Mouse (Mus musculus) forebrain, embryonic 15.5 days (tissue): ENCODE results near the gene Cenpv. TPM values are rescaled to one million over a fixed set of nuclear protein-coding genes. Genes with fewer than 3 reads are reported as not detected.

Experiments used
- ATAC-seq: fragments of 200-750 bp; cut with Nextera tagmentation; replicated peaks from 2 replicates; pipeline ENCODE4 v1.8.0; 2017; ENCODE audit warnings: mild to moderate bottlenecking, moderate TSS enrichment, moderate library complexity
- H3K27ac ChIP-seq: fragments of 300-500 bp; sonication (generic); replicated peaks from 2 replicates; pipeline ENCODE4 v1.5.1; 2015; ENCODE audit warnings: mild to moderate bottlenecking, inconsistent platforms
- H3K27me3 ChIP-seq: fragments of 300-500 bp; sonication (generic); 2 replicates; pipeline ENCODE4 v1.6.1; 2015; ENCODE audit warnings: inconsistent platforms
- H3K36me3 ChIP-seq: fragments of 300-500 bp; sonication (generic); 2 replicates; pipeline ENCODE4 v1.6.1; 2015; ENCODE audit warnings: mild to moderate bottlenecking, inconsistent platforms
- H3K4me1 ChIP-seq: fragments of 300-500 bp; sonication (generic); 2 replicates; pipeline ENCODE4 v1.6.1; 2015; ENCODE audit warnings: inconsistent platforms
- H3K4me2 ChIP-seq: fragments of 300-500 bp; sonication (generic); replicated peaks from 2 replicates; pipeline ENCODE4 v1.6.1; 2015; ENCODE audit warnings: mild to moderate bottlenecking, inconsistent platforms
- H3K4me3 ChIP-seq: fragments of 300-500 bp; sonication (generic); 2 replicates; pipeline ENCODE4 v1.5.1; 2015; ENCODE audit warnings: mild to moderate bottlenecking, inconsistent platforms
- H3K9ac ChIP-seq: fragments of 300-500 bp; sonication (generic); replicated peaks from 2 replicates; pipeline ENCODE4 v1.6.1; 2015; ENCODE audit warnings: mild to moderate bottlenecking, inconsistent platforms
- H3K9me3 ChIP-seq: fragments of 300-500 bp; sonication (generic); 2 replicates; pipeline ENCODE4 v1.6.1; 2016; ENCODE audit warnings: inconsistent platforms
- WGBS: fragments of 180-500 bp; shearing (Covaris S2); methylation state at CpG from one replicate; pipeline ENCODE4 v1.1.7; 2015; ENCODE audit warnings: mixed read lengths; 5-methylcytosine and 5-hydroxymethylcytosine counted together
- polyA plus RNA-seq: library from polyadenylated mRNA; unstranded; fragments of >200 nt; fragmentation: Nextera tagmentation; extraction: Ambion mirVana; gene quantifications from 2 replicates; pipeline ENCODE4 v1.2.1, GENCODE M21; 2015

Gene Cenpv
- polyA plus RNA-seq, 1 experiment from 2014 or later: 99.8 TPM

GRCm38 (mm10) chr11:62496151-62496715, 42.8 kb downstream of the Cenpv start:
- no peaks in the 10 kb centered on the region for H3K9me3 ChIP-seq
- H3K36me3 ChIP-seq: no peaks in the 10 kb centered on the region
- H3K27ac ChIP-seq: no peak overlapping the region
- no peaks in the 10 kb centered on the region for H3K27me3 ChIP-seq
- H3K4me1 ChIP-seq: peaks cover 7% of the 10 kb centered on the region
- no peak for ATAC-seq
- no peak overlapping the region for H3K4me2 ChIP-seq
- WGBS: 65% methylated on average over 5 of the region's 5 CpGs
- H3K9ac ChIP-seq: no peak overlapping the region
- H3K4me3 ChIP-seq: no peak overlapping the region

- ATAC-seq: no peak
- Histone ChIP-seq H3K27me3 (no peaks in the 10 kb centered on the region), H3K4me3 (no peak overlapping the region), H3K4me2 (no peak overlapping the region), H3K4me1 (peaks cover 7% of the 10 kb centered on the region), H3K9ac (no peak overlapping the region), H3K27ac (no peak overlapping the region), H3K9me3 (no peaks in the 10 kb centered on the region), H3K36me3 (no peaks in the 10 kb centered on the region)
- WGBS: 28% methylated on average over 9 of the region's 10 CpGs
Observed at GRCm38 (mm10) chr11:62495276-62495801, 43.7 kb downstream of the Cenpv start.

- H3K36me3 ChIP-seq: no peaks in the 10 kb centered on the region
- no peak overlapping the region for H3K4me2 ChIP-seq
- H3K9me3 ChIP-seq: no peaks in the 10 kb centered on the region
- no peaks in the 10 kb centered on the region for H3K27me3 ChIP-seq
- ATAC-seq: no peak
- H3K4me1 ChIP-seq: peaks cover 7% of the 10 kb centered on the region
- no peak overlapping the region for H3K27ac ChIP-seq
- H3K9ac ChIP-seq: no peak overlapping the region
- no peak overlapping the region for H3K4me3 ChIP-seq
- 7% methylated on average over 6 of the region's 6 CpGs for WGBS
Observed at GRCm38 (mm10) chr11:62494754-62495275, 44.2 kb downstream of the Cenpv start.

DNA sequence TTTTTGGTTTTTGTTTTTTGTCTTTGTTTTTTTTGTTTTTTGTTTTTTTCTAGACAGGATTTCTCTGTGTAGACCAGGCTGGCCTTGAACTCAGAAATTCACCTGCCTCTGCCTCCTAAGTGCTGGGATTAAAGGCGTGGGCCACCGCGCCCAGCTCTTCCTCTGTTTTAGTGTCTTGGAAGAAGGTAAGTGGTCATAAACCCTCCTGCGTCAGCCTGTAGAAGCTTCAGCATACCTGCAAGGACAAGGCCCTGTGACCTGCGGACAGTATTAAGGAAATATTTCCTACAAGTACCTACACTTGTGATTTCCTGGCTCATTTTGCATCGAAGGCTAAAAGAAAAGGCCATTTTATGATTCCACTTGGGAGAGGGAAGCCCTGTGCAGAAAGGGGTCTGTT, 45.4 kb downstream of the Cenpv start:
- H3K4me2 ChIP-seq: no peak overlapping the region
- H3K36me3 ChIP-seq: no peaks in the 10 kb centered on the region
- no peak overlapping the region for H3K4me3 ChIP-seq
- no peak overlapping the region for H3K27ac ChIP-seq
- no peak overlapping the region for H3K9ac ChIP-seq
- no peak for ATAC-seq
- peaks cover 7% of the 10 kb centered on the region for H3K4me1 ChIP-seq
- no peaks in the 10 kb centered on the region for H3K9me3 ChIP-seq
- no peaks in the 10 kb centered on the region for H3K27me3 ChIP-seq
- 98% methylated on average over 6 of the region's 6 CpGs for WGBS

DNA sequence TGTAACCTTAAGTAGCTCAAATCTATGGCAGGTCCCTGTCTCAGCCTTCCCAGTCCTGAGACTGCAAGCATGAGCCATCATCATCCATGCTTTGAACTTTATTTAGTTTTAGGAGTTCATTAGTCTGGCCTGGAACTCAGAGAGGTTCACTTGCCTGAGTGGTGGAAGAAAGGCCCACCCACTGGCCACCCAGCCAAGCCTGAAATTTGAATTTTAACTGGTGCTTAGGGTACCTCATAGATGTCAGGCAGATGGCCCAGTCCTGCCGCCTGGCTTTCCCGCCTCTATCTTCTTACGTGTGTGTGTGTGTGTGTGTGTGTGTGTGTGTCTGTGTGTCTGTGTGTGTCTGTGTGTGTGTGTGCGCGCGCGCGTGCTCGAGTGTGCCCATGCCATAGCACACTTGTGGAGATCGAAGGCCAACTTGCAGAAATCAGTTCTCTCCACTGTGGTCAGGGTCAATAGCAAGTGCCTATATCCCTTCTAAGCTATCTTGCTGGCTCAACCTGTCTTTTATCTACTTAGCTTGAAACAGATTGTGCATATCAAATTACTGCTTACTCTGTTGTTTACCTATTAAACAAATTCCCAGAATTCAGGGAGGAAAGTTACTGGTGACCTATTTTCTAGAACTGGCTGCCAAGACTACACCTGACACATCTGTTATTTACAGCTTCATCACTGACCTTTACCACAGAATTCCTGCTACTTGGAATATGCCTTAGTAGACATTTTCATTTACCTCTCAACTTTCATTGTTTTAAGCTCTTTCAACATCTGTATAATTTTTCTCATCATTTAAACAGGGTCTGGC, 51.3 kb downstream of the Cenpv start:
- 93% methylated on average over 10 of the region's 10 CpGs for WGBS
- H3K4me2 ChIP-seq: no peak overlapping the region
- no peaks in the 10 kb centered on the region for H3K4me1 ChIP-seq
- no peak overlapping the region for H3K27ac ChIP-seq
- no peak overlapping the region for H3K4me3 ChIP-seq
- no peaks in the 10 kb centered on the region for H3K9me3 ChIP-seq
- H3K9ac ChIP-seq: no peak overlapping the region
- H3K36me3 ChIP-seq: no peaks in the 10 kb centered on the region
- H3K27me3 ChIP-seq: no peaks in the 10 kb centered on the region
- ATAC-seq: no peak

DNA sequence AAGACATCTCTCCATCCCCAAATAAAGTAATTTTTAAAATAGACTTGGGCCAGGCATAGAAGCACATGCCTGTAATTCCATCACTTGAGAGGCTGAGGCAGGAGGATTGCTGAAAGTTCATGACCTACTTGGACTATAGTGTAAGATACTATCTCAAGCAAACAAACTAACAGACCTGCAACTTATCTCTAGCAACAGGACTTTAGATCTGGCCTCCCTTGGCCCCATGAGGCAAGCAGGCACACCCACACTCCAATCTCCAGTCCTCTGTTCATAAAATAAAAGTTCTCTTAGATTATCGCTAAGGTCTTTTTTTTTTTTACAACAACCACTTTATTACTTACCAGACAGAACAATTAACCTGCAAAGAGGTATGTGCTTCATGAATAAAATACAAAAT, 52.1 kb downstream of the Cenpv start:
- Histone ChIP-seq H3K4me3 (no peak overlapping the region), H3K27ac (no peak overlapping the region), H3K4me2 (no peak overlapping the region), H3K4me1 (no peaks in the 10 kb centered on the region), H3K36me3 (no peaks in the 10 kb centered on the region), H3K9me3 (no peaks in the 10 kb centered on the region), H3K9ac (no peak overlapping the region), H3K27me3 (no peaks in the 10 kb centered on the region)
- ATAC-seq: no peak
- 92% methylated on average over 1 of the region's 1 CpGs for WGBS

DNA sequence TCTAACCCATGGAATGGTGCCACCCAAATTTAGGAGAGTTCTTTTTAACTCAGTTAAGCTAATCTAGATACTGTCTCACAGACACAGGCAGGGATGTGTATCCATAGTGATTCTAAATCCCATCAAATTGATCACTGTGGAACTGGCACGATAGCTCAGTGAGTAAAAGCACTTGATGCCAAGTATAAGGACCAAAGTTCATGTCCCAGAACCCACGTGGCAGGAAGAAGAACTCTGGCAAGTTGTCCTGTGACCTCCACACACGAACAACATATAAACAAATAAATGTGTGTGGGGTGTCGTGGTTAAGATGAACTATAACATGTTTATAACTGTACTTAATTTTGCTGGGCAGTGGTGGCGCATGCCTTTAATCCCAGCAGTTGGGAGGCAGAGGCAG, 59.5 kb downstream of the Cenpv start:
- H3K27me3 ChIP-seq: no peaks in the 10 kb centered on the region
- no peaks in the 10 kb centered on the region for H3K4me1 ChIP-seq
- H3K27ac ChIP-seq: no peak overlapping the region
- no peaks in the 10 kb centered on the region for H3K9me3 ChIP-seq
- H3K4me3 ChIP-seq: no peak overlapping the region
- H3K36me3 ChIP-seq: no peaks in the 10 kb centered on the region
- no peak overlapping the region for H3K9ac ChIP-seq
- no peak overlapping the region for H3K4me2 ChIP-seq
- ATAC-seq: no peak
- 91% methylated on average over 5 of the region's 5 CpGs for WGBS

- no peaks in the 10 kb centered on the region for H3K9me3 ChIP-seq
- no peak overlapping the region for H3K4me3 ChIP-seq
- no peaks in the 10 kb centered on the region for H3K27me3 ChIP-seq
- whole genome bisulfite sequencing: 72% methylated on average over 6 of the region's 6 CpGs
- no peak overlapping the region for H3K9ac ChIP-seq
- H3K27ac ChIP-seq: no peak overlapping the region
- H3K36me3 ChIP-seq: no peaks in the 10 kb centered on the region
- ATAC-seq: no peak
- H3K4me2 ChIP-seq: no peak overlapping the region
- no peaks in the 10 kb centered on the region for H3K4me1 ChIP-seq
Observed at GRCm38 (mm10) chr11:62478931-62479330, 60.1 kb downstream of the Cenpv start.

- Histone ChIP-seq H3K4me1 (no peaks in the 10 kb centered on the region), H3K27me3 (no peaks in the 10 kb centered on the region), H3K27ac (no peak overlapping the region), H3K9me3 (no peaks in the 10 kb centered on the region), H3K9ac (no peak overlapping the region), H3K4me2 (no peak overlapping the region), H3K4me3 (no peak overlapping the region), H3K36me3 (no peaks in the 10 kb centered on the region)
- WGBS: 94% methylated on average over 4 of the region's 4 CpGs
- ATAC-seq: no peak
Observed at GRCm38 (mm10) chr11:62476156-62476555, 62.9 kb downstream of the Cenpv start.

Other genes starting within 250 kb of the Cenpv start
- 5.4 and 5.5 TPM in 2 replicates for gene Pigl, start 80.8 kb downstream of the Cenpv start, polyA plus RNA-seq
- gene Ncor1, start 80.7 kb downstream of the Cenpv start, polyA plus RNA-seq: 212 and 213 TPM in 2 replicates
- gene Ubb, start 11.9 kb upstream of the Cenpv start, polyA plus RNA-seq: 4,659 and 4,677 TPM in 2 replicates
- gene Trpv2, start 35.2 kb upstream of the Cenpv start, polyA plus RNA-seq: 17.1 and 19.8 TPM in 2 replicates
- gene Lrrc75a, start 109.3 kb upstream of the Cenpv start, polyA plus RNA-seq: 11.1 and 11.3 TPM in 2 replicates
- gene Mmgt2, start 109.4 kb upstream of the Cenpv start, polyA plus RNA-seq: 26.2 and 30.7 TPM in 2 replicates
- 25.5 and 26.0 TPM in 2 replicates for gene Zfp287, start 192.6 kb upstream of the Cenpv start, polyA plus RNA-seq
- gene Gm10428, start 213.8 kb upstream of the Cenpv start, polyA plus RNA-seq: not detected in 2 replicates